Mouse (Mus musculus): Measurements from ENCODE around the gene Dnajb8. TPM values are rescaled to one million over a fixed set of nuclear protein-coding genes. Genes with fewer than 3 reads are reported as not detected.

The Dnajb8 gene
- polyA plus RNA-seq, 1 experiment from 2014 or later, result not detected

GRCm38 (mm10) chr6:88201926-88202700, 20.0 kb upstream of the Dnajb8 start:
- H3K36me3 ChIP-seq (replicated peaks), result peaks cover 4% of the 10 kb centered on the region
- peak; percentile 46 for DNase-seq (ENCODE audit: low spot score)
- peak overlapping the region; percentile 66 for H3K4me3 ChIP-seq
- peak overlapping the region; percentile 19; the same call in 1 of the 2 replicates for H3K27ac ChIP-seq (replicated peaks)
- peaks cover 92% of the 10 kb centered on the region for H3K4me1 ChIP-seq
- H3K9me3 ChIP-seq, result no peaks in the 10 kb centered on the region
- peaks cover 100% of the 10 kb centered on the region for H3K27me3 ChIP-seq (replicated peaks; ENCODE audit: low read depth, poor library complexity, severe bottlenecking)
- WGBS, result 7% methylated on average over 15 of the region's 15 CpGs

- Histone ChIP-seq H3K9me3 (no peaks in the 10 kb centered on the region), H3K27ac (replicated peaks) (peak overlapping the region; percentile 51; the same call in 1 of the 2 replicates), H3K4me3 (peak overlapping the region; percentile 66), H3K4me1 (peaks cover 82% of the 10 kb centered on the region), H3K36me3 (replicated peaks) (peaks cover 4% of the 10 kb centered on the region), H3K27me3 (replicated peaks; ENCODE audit: low read depth, poor library complexity, severe bottlenecking) (peaks cover 100% of the 10 kb centered on the region)
- DNase-seq (ENCODE audit: low spot score), result peak; percentile 55
- WGBS, result 2% methylated on average over 24 of the region's 24 CpGs
Measured at GRCm38 (mm10) chr6:88202921-88203690, 19.0 kb upstream of the Dnajb8 start.

GRCm38 (mm10) chr6:88203791-88204405, 18.2 kb upstream of the Dnajb8 start:
- DNase-seq (ENCODE audit: low spot score), result peak; percentile 39
- Histone ChIP-seq H3K4me3 (peak overlapping the region; percentile 66), H3K27me3 (replicated peaks; ENCODE audit: low read depth, poor library complexity, severe bottlenecking) (peaks cover 100% of the 10 kb centered on the region), H3K36me3 (replicated peaks) (peaks cover 4% of the 10 kb centered on the region), H3K27ac (replicated peaks) (peak overlapping the region; percentile 51; the same call in 1 of the 2 replicates), H3K4me1 (peaks cover 74% of the 10 kb centered on the region), H3K9me3 (no peaks in the 10 kb centered on the region)
- WGBS, result 7% methylated on average over 10 of the region's 10 CpGs

GRCm38 (mm10) chr6:88204531-88205385, 17.3 kb upstream of the Dnajb8 start:
- 12% methylated on average over 25 of the region's 25 CpGs for WGBS
- Histone ChIP-seq H3K27me3 (replicated peaks; ENCODE audit: low read depth, poor library complexity, severe bottlenecking) (peaks cover 100% of the 10 kb centered on the region), H3K4me1 (peaks cover 65% of the 10 kb centered on the region), H3K36me3 (replicated peaks) (peaks cover 4% of the 10 kb centered on the region), H3K27ac (replicated peaks) (no peak overlapping the region), H3K9me3 (no peaks in the 10 kb centered on the region), H3K4me3 (peak overlapping the region; percentile 31; the same call in 1 of the 2 replicates)
- peak; percentile 42 for DNase-seq (ENCODE audit: low spot score)

GRCm38 (mm10) chr6:88205386-88205700, 16.7 kb upstream of the Dnajb8 start:
- DNase-seq (ENCODE audit: low spot score), result peak; percentile 18
- Histone ChIP-seq H3K4me1 (peaks cover 59% of the 10 kb centered on the region), H3K4me3 (no peak overlapping the region), H3K27ac (replicated peaks) (no peak overlapping the region), H3K27me3 (replicated peaks; ENCODE audit: low read depth, poor library complexity, severe bottlenecking) (peaks cover 94% of the 10 kb centered on the region), H3K9me3 (no peaks in the 10 kb centered on the region), H3K36me3 (replicated peaks) (peaks cover 1% of the 10 kb centered on the region)
- 30% methylated on average over 7 of the region's 7 CpGs for WGBS

GRCm38 (mm10) chr6:88205937-88206336, 16.1 kb upstream of the Dnajb8 start:
- H3K27me3 ChIP-seq (replicated peaks; ENCODE audit: low read depth, poor library complexity, severe bottlenecking), result peaks cover 88% of the 10 kb centered on the region

GRCm38 (mm10) chr6:88206566-88206965, 15.5 kb upstream of the Dnajb8 start:
- no peaks in the 10 kb centered on the region for H3K9me3 ChIP-seq
- H3K27me3 ChIP-seq (replicated peaks; ENCODE audit: low read depth, poor library complexity, severe bottlenecking), result peaks cover 82% of the 10 kb centered on the region
- no peak for DNase-seq (ENCODE audit: low spot score)
- 51% methylated on average over 7 of the region's 7 CpGs for WGBS
- no peak overlapping the region for H3K4me3 ChIP-seq
- no peak overlapping the region for H3K27ac ChIP-seq (replicated peaks)
- peaks cover 48% of the 10 kb centered on the region for H3K4me1 ChIP-seq
- H3K36me3 ChIP-seq (replicated peaks), result no peaks in the 10 kb centered on the region; the same call in 1 of the 2 replicates

More at GRCm38 (mm10) chr6:88205937-88206336, 16.1 kb upstream of the Dnajb8 start:
- H3K9me3 ChIP-seq, result no peaks in the 10 kb centered on the region
- DNase-seq (ENCODE audit: low spot score), result peak; percentile 23
- H3K27ac ChIP-seq (replicated peaks), result no peak overlapping the region
- WGBS, result 13% methylated on average over 9 of the region's 9 CpGs
- H3K36me3 ChIP-seq (replicated peaks), result no peaks in the 10 kb centered on the region; the same call in 1 of the 2 replicates
- H3K4me3 ChIP-seq, result no peak overlapping the region
- peaks cover 53% of the 10 kb centered on the region for H3K4me1 ChIP-seq

- H3K4me3 ChIP-seq, result no peak overlapping the region
- 86% methylated on average over 10 of the region's 10 CpGs for WGBS
- no peak overlapping the region for H3K27ac ChIP-seq (replicated peaks)
- peaks cover 72% of the 10 kb centered on the region for H3K27me3 ChIP-seq (replicated peaks; ENCODE audit: low read depth, poor library complexity, severe bottlenecking)
- DNase-seq (ENCODE audit: low spot score), result no peak
- peaks cover 41% of the 10 kb centered on the region for H3K4me1 ChIP-seq
- no peaks in the 10 kb centered on the region for H3K9me3 ChIP-seq
- H3K36me3 ChIP-seq (replicated peaks), result no peaks in the 10 kb centered on the region; the same call in 1 of the 2 replicates
Measured at GRCm38 (mm10) chr6:88207403-88208033, 14.6 kb upstream of the Dnajb8 start.

GRCm38 (mm10) chr6:88208321-88208720, 13.7 kb upstream of the Dnajb8 start:
- 93% methylated on average over 3 of the region's 3 CpGs for WGBS
- no peak overlapping the region for H3K27ac ChIP-seq (replicated peaks)
- H3K4me1 ChIP-seq, result peaks cover 33% of the 10 kb centered on the region
- H3K9me3 ChIP-seq, result no peaks in the 10 kb centered on the region
- no peak for DNase-seq (ENCODE audit: low spot score)
- peaks cover 68% of the 10 kb centered on the region for H3K27me3 ChIP-seq (replicated peaks; ENCODE audit: low read depth, poor library complexity, severe bottlenecking)
- H3K36me3 ChIP-seq (replicated peaks), result no peaks in the 10 kb centered on the region; the same call in 1 of the 2 replicates
- H3K4me3 ChIP-seq, result no peak overlapping the region

- Histone ChIP-seq H3K36me3 (replicated peaks) (no peaks in the 10 kb centered on the region; the same call in 1 of the 2 replicates), H3K4me1 (peaks cover 21% of the 10 kb centered on the region), H3K4me3 (no peak overlapping the region), H3K27ac (replicated peaks) (no peak overlapping the region), H3K27me3 (replicated peaks; ENCODE audit: low read depth, poor library complexity, severe bottlenecking) (peaks cover 57% of the 10 kb centered on the region), H3K9me3 (no peaks in the 10 kb centered on the region)
- DNase-seq (ENCODE audit: low spot score), result no peak
- WGBS, result 81% methylated on average over 5 of the region's 5 CpGs
Measured at GRCm38 (mm10) chr6:88209453-88209852, 12.6 kb upstream of the Dnajb8 start.

GRCm38 (mm10) chr6:88210182-88210581, 11.9 kb upstream of the Dnajb8 start:
- WGBS, result 57% methylated on average over 3 of the region's 3 CpGs
- H3K36me3 ChIP-seq (replicated peaks), result no peaks in the 10 kb centered on the region; the same call in 1 of the 2 replicates
- H3K27ac ChIP-seq (replicated peaks), result no peak overlapping the region
- H3K9me3 ChIP-seq, result no peaks in the 10 kb centered on the region
- no peak overlapping the region for H3K4me3 ChIP-seq
- peaks cover 14% of the 10 kb centered on the region for H3K4me1 ChIP-seq
- H3K27me3 ChIP-seq (replicated peaks; ENCODE audit: low read depth, poor library complexity, severe bottlenecking), result peaks cover 50% of the 10 kb centered on the region
- no peak for DNase-seq (ENCODE audit: low spot score)

All from embryonic facial prominence, embryonic 10.5 days (tissue).